Mouse (Mus musculus) forebrain, embryonic 11.5 days (tissue): ENCODE measurements around the gene Lin7a. TPM values are rescaled to one million over a fixed set of nuclear protein-coding genes. Genes with fewer than 3 reads are reported as not detected.

Experiments used
- ATAC-seq: fragments of 200-750 bp; cut with Nextera tagmentation; replicated peaks from 2 replicates; pipeline ENCODE4 v1.8.0; 2017; ENCODE audit warnings: moderate TSS enrichment; ENCODE audit not compliant: low FRiP score
- DNase-seq: peaks from one replicate; pipeline ENCODE4 v3.0.0-alpha.2; 2017; ENCODE audit warnings: low spot score
- H3K27ac ChIP-seq: fragments of 300-500 bp; sonication (generic); 2 replicates; pipeline ENCODE4 v1.5.1; 2014; ENCODE audit warnings: low read depth, low read length
- H3K27me3 ChIP-seq: fragments of 300-500 bp; sonication (generic); 2 replicates; pipeline ENCODE4 v1.6.1; 2014; ENCODE audit warnings: mild to moderate bottlenecking, low read length, mixed read lengths; ENCODE audit not compliant: control insufficient read depth, insufficient read depth
- H3K36me3 ChIP-seq: fragments of 300-500 bp; sonication (generic); 2 replicates; pipeline ENCODE4 v1.6.1; 2014; ENCODE audit warnings: mild to moderate bottlenecking, low read length, moderate library complexity, mixed read lengths; ENCODE audit not compliant: control insufficient read depth, insufficient read depth
- H3K4me1 ChIP-seq: fragments of 300-500 bp; sonication (generic); replicated peaks from 2 replicates; pipeline ENCODE4 v1.6.1; 2014; ENCODE audit warnings: low read length, mixed read lengths; ENCODE audit not compliant: control insufficient read depth, insufficient read depth
- H3K4me2 ChIP-seq: fragments of 300-500 bp; sonication (generic); 2 replicates; pipeline ENCODE4 v1.6.1; 2014; ENCODE audit warnings: low read depth, mild to moderate bottlenecking, low read length, moderate library complexity, mixed read lengths; ENCODE audit not compliant: severe bottlenecking
- H3K4me3 ChIP-seq: fragments of 300-500 bp; sonication (generic); 2 replicates; pipeline ENCODE4 v1.5.1; 2014; ENCODE audit warnings: low read depth, low read length
- H3K9ac ChIP-seq: fragments of 300-500 bp; sonication (generic); 2 replicates; pipeline ENCODE4 v1.6.1; 2014; ENCODE audit warnings: low read length
- H3K9me3 ChIP-seq: fragments of 300-500 bp; sonication (generic); 2 replicates; pipeline ENCODE4 v1.6.1; 2016; ENCODE audit warnings: low read length, mixed read lengths; ENCODE audit not compliant: control insufficient read depth
- WGBS: fragments of 180-500 bp; shearing (Covaris S2); extraction: QIAGEN DNeasy Blood & Tissue Kit; methylation state at CpG from one replicate; pipeline ENCODE4 v1.1.7; 2014; 5-methylcytosine and 5-hydroxymethylcytosine counted together
- polyA plus RNA-seq: library from polyadenylated mRNA; unstranded; fragments of >200 nt; fragmentation: Nextera tagmentation; extraction: Ambion mirVana; gene quantifications from 2 replicates; pipeline ENCODE4 v1.2.1, GENCODE M21; 2014

The Lin7a gene
- polyA plus RNA-seq, 1 experiment from 2014 or later, result 3.6 TPM

- Histone ChIP-seq H3K4me3 (no peak overlapping the region), H3K4me1 (no peaks in the 10 kb centered on the region), H3K9me3 (no peaks in the 10 kb centered on the region), H3K4me2 (no peak overlapping the region), H3K27me3 (no peaks in the 10 kb centered on the region), H3K27ac (no peak overlapping the region), H3K9ac (no peak overlapping the region), H3K36me3 (no peaks in the 10 kb centered on the region)
- WGBS, result 95% methylated on average over 3 of the region's 3 CpGs
- ATAC-seq, result no peak
- no peak for DNase-seq
Observed at GRCm38 (mm10) chr10:107353483-107353882, 82.0 kb downstream of the Lin7a start.

DNA sequence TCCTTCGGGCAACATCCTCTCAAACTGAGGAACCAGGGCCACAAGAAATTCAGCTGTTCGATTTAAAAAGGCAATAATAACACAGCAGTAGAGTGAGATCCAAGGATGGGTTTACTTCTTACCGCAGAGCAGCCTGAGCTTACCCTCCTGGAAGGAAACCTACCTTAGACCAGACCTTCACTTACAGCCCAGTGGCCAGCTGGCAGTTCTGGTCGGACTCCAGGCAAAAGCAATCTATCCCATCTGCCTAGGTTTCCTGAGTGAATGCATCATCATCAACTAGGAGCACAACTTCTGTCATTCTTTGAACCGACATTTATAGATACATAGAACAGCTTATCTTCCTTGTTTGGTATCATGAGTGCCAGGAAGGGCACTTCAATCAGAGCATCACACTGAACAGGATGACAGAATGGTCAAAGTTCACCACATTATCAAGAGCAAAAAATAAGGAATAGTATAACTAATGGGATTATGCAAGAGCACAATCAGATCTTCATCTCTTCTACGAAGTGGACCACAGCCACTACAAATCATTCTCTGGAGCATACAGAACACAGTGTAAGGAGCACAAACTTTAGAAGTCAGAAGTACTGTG, 87.1 kb downstream of the Lin7a start:
- Histone ChIP-seq H3K36me3 (no peaks in the 10 kb centered on the region), H3K9ac (no peak overlapping the region), H3K27ac (no peak overlapping the region), H3K4me2 (no peak overlapping the region), H3K27me3 (no peaks in the 10 kb centered on the region), H3K9me3 (no peaks in the 10 kb centered on the region), H3K4me3 (no peak overlapping the region), H3K4me1 (no peaks in the 10 kb centered on the region)
- ATAC-seq, result no peak
- no peak for DNase-seq
- WGBS, result 88% methylated on average over 6 of the region's 6 CpGs

DNA sequence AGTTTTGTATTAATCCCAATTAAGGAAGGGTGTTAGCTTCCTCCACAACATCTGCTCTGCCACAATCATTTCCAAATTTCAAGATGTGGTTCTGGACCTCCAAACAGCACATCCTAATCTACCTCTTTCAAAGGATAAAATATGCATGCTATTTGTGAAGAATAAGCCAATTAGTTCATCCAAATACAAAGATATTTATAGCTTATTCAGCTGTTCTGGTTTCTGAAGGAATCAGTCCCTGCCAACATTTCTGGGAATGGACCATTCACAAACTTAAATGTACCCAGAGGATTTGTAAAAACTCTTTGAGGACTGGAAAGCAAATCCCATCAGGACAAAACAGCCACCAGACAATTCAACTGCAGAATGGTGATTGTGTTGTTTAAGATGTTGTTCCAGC, 87.8 kb downstream of the Lin7a start:
- no peaks in the 10 kb centered on the region for H3K9me3 ChIP-seq
- no peak overlapping the region for H3K27ac ChIP-seq
- no peaks in the 10 kb centered on the region for H3K36me3 ChIP-seq
- no peak overlapping the region for H3K4me2 ChIP-seq
- ATAC-seq (no peak), DNase-seq (no peak)
- no peak overlapping the region for H3K9ac ChIP-seq
- H3K4me1 ChIP-seq, result no peaks in the 10 kb centered on the region
- no peaks in the 10 kb centered on the region for H3K27me3 ChIP-seq
- H3K4me3 ChIP-seq, result no peak overlapping the region

- Histone ChIP-seq H3K9ac (no peak overlapping the region), H3K27ac (no peak overlapping the region), H3K27me3 (no peaks in the 10 kb centered on the region), H3K4me2 (no peak overlapping the region), H3K9me3 (no peaks in the 10 kb centered on the region), H3K36me3 (no peaks in the 10 kb centered on the region), H3K4me1 (no peaks in the 10 kb centered on the region), H3K4me3 (no peak overlapping the region)
- no peak for DNase-seq
- ATAC-seq, result no peak
- WGBS, result 82% methylated on average over 4 of the region's 4 CpGs
Observed at GRCm38 (mm10) chr10:107361546-107361945, 90.1 kb downstream of the Lin7a start.

DNA sequence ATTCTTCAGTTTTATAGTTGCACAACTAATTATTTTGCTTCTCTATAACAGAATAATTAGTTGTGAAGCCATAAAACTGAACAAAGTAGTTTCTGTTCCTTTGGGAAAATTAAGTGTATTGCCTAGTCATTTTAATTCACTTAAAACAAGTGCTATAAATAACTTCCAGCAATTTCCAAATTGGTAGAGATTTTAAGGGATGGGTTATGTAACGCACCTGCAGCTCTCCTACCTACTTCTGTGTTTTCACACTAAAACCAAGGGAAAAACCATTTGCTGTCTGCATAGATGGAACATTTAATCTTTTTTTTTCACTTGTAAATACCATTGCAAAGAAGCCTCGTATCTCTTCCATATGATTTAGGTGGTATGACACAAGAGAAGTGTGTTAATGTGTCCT, 90.5 kb downstream of the Lin7a start:
- Histone ChIP-seq H3K4me2 (no peak overlapping the region), H3K4me3 (no peak overlapping the region), H3K36me3 (no peaks in the 10 kb centered on the region), H3K9ac (no peak overlapping the region), H3K27me3 (no peaks in the 10 kb centered on the region), H3K4me1 (no peaks in the 10 kb centered on the region), H3K9me3 (no peaks in the 10 kb centered on the region), H3K27ac (no peak overlapping the region)
- DNase-seq (no peak), ATAC-seq (no peak)
- 90% methylated on average over 2 of the region's 2 CpGs for WGBS

DNA sequence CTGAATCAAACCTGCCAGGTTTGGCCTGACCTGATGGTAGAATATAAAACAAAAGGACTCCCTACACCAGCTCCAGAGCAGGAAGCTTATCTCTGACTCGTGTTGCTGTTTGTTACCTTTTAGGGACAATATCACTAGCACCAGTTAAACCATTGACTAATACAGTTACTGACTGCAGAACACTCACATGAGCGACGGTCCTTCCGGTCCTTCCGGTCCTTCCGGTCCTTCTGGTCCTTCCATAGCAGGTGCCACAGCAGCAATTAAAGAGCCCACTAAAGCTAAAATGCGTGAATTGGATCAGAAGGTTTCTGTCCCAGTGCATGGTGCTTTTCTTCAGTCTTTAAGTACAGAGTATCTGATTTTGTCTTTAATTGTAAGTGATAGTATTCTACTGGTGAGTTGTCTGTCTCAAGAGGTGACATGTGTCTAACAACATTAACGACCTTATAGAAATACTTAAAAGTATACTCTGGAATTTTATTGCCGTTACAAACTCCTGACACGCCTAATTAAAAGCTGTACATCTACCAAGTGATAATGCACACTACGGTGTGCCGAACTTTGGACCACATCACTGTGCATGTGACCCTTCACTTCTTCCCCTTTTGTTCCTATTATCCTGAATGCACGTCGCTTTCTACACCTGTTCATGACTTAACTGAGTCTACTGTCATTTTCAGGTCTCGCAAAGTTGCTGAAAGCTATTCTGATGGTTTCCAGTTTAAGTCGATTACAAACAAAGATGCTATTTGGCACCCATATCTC, 91.7 kb downstream of the Lin7a start:
- DNase-seq, result no peak
- no peak for ATAC-seq
- Histone ChIP-seq H3K4me2 (no peak overlapping the region), H3K36me3 (no peaks in the 10 kb centered on the region), H3K9ac (no peak overlapping the region), H3K9me3 (no peaks in the 10 kb centered on the region), H3K27ac (no peak overlapping the region), H3K4me1 (no peaks in the 10 kb centered on the region), H3K4me3 (no peak overlapping the region), H3K27me3 (no peaks in the 10 kb centered on the region)
- 94% methylated on average over 16 of the region's 16 CpGs for WGBS

GRCm38 (mm10) chr10:107377218-107377617, 105.7 kb downstream of the Lin7a start:
- H3K36me3 ChIP-seq, result no peaks in the 10 kb centered on the region
- no peak for DNase-seq
- ATAC-seq, result no peak
- no peaks in the 10 kb centered on the region for H3K27me3 ChIP-seq
- no peaks in the 10 kb centered on the region for H3K9me3 ChIP-seq
- no peak overlapping the region for H3K9ac ChIP-seq
- no peak overlapping the region for H3K4me2 ChIP-seq
- H3K4me1 ChIP-seq, result no peaks in the 10 kb centered on the region
- H3K27ac ChIP-seq, result no peak overlapping the region
- WGBS, result 76% methylated on average over 2 of the region's 2 CpGs
- H3K4me3 ChIP-seq, result no peak overlapping the region

DNA sequence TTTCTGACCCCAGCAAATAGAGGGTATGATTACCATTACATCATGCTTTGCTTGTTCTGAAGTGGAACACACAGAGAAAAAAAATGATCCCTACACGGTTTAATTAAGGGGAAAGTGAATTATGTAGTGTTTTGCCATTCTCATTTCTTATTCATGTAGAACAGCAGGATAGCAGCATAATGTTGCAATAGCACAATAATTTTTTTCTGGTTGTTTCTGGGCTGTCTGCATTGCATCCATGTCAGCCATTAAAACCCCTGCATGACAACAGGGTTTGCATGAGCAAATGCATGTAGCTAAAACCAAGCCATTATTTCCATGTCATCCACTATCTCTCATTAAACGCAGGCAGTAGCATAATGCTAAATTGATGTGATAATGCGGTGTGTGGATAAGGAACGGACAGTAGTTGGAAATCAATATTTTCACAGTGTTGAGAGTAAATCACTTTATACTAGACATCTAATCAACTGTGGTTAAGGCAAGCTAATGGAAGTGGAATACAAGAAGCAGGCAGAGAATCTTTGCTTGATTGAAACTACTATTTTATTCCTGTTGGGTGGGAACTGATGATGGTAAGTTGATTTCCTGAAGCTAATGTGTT, 109.8 kb downstream of the Lin7a start:
- no peaks in the 10 kb centered on the region for H3K27me3 ChIP-seq
- DNase-seq, result no peak
- H3K36me3 ChIP-seq, result no peaks in the 10 kb centered on the region
- H3K4me2 ChIP-seq, result no peak overlapping the region
- no peak overlapping the region for H3K9ac ChIP-seq
- 83% methylated on average over 4 of the region's 4 CpGs for WGBS
- no peak for ATAC-seq
- H3K4me3 ChIP-seq, result no peak overlapping the region
- H3K4me1 ChIP-seq, result no peaks in the 10 kb centered on the region
- no peaks in the 10 kb centered on the region for H3K9me3 ChIP-seq
- no peak overlapping the region for H3K27ac ChIP-seq

DNA sequence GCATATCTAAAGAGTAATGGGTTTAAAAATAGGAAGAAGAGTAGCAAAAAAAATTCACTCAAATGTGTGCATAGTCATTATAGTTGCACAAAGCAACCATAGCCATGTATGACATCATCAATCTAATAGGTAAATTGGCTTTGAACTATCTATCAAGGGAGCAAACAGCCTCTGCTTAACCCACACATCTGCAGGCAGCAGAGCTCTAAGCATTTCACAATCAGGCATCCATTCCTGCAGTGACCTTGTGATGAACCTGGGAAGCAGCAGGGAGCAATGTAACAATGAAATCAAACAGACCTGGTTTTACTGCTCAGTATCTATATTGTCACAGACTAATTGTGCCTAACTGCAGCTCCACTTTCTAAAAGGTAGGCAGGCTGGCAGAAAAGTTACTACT, 112.3 kb downstream of the Lin7a start:
- no peaks in the 10 kb centered on the region for H3K36me3 ChIP-seq
- H3K27me3 ChIP-seq, result no peaks in the 10 kb centered on the region
- ATAC-seq (no peak), DNase-seq (no peak)
- no peak overlapping the region for H3K4me3 ChIP-seq
- no peaks in the 10 kb centered on the region for H3K9me3 ChIP-seq
- no peak overlapping the region for H3K4me2 ChIP-seq
- H3K27ac ChIP-seq, result no peak overlapping the region
- no peaks in the 10 kb centered on the region for H3K4me1 ChIP-seq
- H3K9ac ChIP-seq, result no peak overlapping the region
